Mouse (Mus musculus) bone marrow, adult 2 months (tissue): Measurements from ENCODE around the gene Vac14.

Source experiments
- CTCF ChIP-seq: fragments of 200-500 bp; IDR thresholded peaks from 2 replicates; pipeline ENCODE4 v1.5.1; 2011; ENCODE audit warnings: low read length, control low read depth; ENCODE audit not compliant: control insufficient read depth, insufficient read depth
- POLR2A ChIP-seq: fragments of 200-500 bp; IDR thresholded peaks from 2 replicates; pipeline ENCODE4 v1.6.1; 2011; ENCODE audit warnings: low read depth, mild to moderate bottlenecking, control low read depth, low read length, borderline replicate concordance; ENCODE audit not compliant: control insufficient read depth

DNA sequence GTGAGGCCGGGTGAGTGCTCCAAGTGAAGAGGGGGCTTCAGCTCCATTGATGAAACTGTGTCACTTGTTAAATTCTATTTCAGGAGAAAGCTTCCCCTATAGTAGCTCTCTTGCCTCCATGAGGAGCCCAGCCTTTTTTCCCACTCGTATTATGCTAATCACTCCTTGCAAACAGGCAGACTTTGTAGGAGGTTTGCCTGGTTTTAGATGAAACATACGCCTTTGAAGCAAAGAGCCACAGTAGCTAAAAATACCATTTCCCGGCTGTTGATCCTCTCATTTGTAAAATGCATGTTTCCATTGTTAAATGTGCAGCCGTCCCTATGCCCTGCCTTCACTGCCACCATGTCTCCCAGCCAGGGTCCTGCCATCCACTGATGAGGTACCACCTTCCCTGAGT is 79.2 kb downstream of the Vac14 start:
- TF ChIP-seq CTCF, result no peak
- no peak for TF ChIP-seq POLR2A
